Mouse (Mus musculus) C2C12 (cell line): Measurements from ENCODE around the gene Cetn4.

Experiments
- CTCF ChIP-seq: IDR thresholded peaks from one replicate; pipeline ENCODE4 v1.5.1; 2011; ENCODE audit not compliant: control insufficient read depth, insufficient read depth, insufficient read length
- FOSL1 ChIP-seq: IDR thresholded peaks from one replicate; pipeline ENCODE4 v1.8.0; 2011; ENCODE audit warnings: mild to moderate bottlenecking, low read length; ENCODE audit not compliant: poor library complexity, insufficient read depth, severe bottlenecking
- MAX ChIP-seq: IDR thresholded peaks from one replicate; pipeline ENCODE4 v1.6.1; 2011; ENCODE audit warnings: mild to moderate bottlenecking, control low read depth
- MYOD1 ChIP-seq: IDR thresholded peaks from one replicate; pipeline ENCODE4 v1.6.1; 2011; ENCODE audit warnings: low read depth; ENCODE audit not compliant: control insufficient read depth, insufficient read length
- MYOG ChIP-seq: IDR thresholded peaks from one replicate; pipeline ENCODE4 v1.6.1; 2011; ENCODE audit not compliant: control insufficient read depth, insufficient read length; ENCODE audit errors: extremely low read depth
- USF1 ChIP-seq: IDR thresholded peaks from one replicate; pipeline ENCODE4 v1.6.1; 2011; ENCODE audit warnings: low read depth, mild to moderate bottlenecking, control low read depth, moderate library complexity

DNA sequence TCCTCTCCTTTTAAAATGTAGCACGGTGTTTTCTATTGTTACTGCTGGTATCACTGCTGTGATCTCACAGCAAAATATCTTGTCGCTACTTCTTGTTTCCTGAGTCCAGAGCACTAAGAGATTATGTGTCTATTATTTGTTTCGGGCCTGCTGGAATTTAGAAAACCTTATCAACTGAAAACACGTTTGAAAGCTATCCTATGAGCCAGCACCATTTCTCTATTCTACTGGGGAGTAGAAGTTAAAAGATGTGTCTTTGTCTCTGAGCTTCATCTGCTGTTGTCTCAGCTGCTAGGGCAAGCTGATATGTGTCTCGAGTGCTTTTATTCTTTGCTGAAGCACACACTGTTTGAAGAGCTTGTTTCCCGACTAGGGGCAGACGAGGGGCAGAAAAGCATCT lies 37.9 kb upstream of the Cetn4 start:
- TF ChIP-seq CTCF (no peak), MYOG (no peak), MAX (no peak), MYOD1 (no peak), FOSL1 (no peak), USF1 (no peak)
